Mouse (Mus musculus): ENCODE measurements around the gene Clec11a. TPM values are rescaled to one million over a fixed set of nuclear protein-coding genes. Genes with fewer than 3 reads are reported as not detected.
A peak's percentile ranks its signal among the peaks of the same experiment; 100 is the strongest.

Gene Clec11a
- total and polyA plus RNA-seq, 2 experiments = 1.3 to 2.4 TPM

DNA sequence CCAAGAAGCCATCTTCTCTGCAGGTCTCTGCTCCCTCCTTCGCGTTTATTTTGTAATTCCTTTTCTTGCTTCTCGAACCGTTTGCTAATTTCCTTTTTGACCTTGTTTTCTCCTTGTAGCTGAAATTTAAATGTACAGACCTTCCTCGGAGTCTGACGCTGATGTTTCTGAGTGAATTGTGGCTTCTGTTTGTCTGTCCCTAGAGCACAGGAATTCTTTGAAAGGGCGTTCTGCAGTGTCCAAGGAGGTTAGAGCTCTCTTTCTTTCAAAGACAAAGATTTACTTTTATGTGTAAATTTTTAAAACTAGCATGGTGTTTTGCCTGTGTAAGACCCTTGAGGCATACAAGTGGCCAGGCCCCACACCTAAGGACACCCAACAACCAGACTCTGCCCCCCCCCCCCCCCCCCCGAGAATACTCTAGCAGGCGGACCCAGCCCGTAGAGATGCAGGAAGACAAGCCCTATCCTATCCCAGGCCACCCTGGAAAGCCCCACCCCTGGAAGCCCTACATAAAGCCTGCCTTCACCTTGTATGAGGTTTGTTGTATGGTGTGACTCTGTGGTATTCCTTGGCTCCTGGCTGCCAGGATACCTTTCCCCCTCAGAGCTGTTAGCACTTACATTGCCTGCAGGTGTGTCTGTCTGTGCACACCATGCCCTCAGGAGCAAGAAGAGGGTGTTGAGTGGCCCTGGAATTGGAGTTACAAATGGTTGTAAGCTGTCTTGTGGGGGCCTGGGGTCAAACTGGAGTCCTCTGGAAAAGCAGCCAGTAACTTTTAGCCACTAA lies 30.0 kb downstream of the Clec11a start:
- Histone ChIP-seq H3K27ac (replicated peaks; ENCODE audit: insufficient read depth, low read depth, low read length) (no peak overlapping the region), H3K79me2 (ENCODE audit: control insufficient read depth, insufficient read depth, low read length) (no peaks in the 10 kb centered on the region), H3K27me3 (ENCODE audit: control insufficient read depth, insufficient read depth, low read length) (no peaks in the 10 kb centered on the region), H3K9ac (ENCODE audit: low read depth, low read length) (no peak overlapping the region), H3K4me1 (ENCODE audit: control insufficient read depth, insufficient read depth, low read length) (no peaks in the 10 kb centered on the region), H3K4me3 (ENCODE audit: insufficient read depth, low read depth, low read length) (no peak overlapping the region), H3K36me3 (ENCODE audit: control insufficient read depth, insufficient read depth, low read length) (no peaks in the 10 kb centered on the region)
- 80% methylated on average over 10 of the region's 10 CpGs for WGBS
- DNase-seq (ENCODE audit: extremely low read depth, low read depth, low spot score) = no peak
- no peak for TF ChIP-seq CTCF (IDR thresholded peaks at IDR 0.05; ENCODE audit: low read depth, low read length)
- TF ChIP-seq POLR2A (IDR thresholded peaks at IDR 0.05; ENCODE audit: extremely low read depth, insufficient read depth, low read length) = no peak

DNA sequence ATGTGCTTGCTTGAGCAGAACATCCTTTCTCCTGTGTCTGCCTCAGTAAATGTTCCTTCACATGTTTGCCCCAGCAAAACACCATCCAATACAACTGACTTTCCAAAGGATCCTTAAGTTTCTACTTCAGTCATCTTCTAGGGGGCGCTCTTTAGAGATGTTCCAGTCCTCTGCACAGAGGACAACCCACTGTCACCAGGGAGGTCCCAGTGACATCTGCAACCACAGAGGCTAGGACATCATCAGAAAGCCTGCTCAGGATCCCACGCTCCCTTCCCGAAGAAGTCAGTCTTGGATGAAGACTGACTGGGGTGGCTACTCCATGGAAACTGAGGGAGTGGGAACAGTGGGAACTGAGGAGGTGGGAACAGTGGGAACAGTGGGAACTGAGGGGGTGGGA lies 31.2 kb downstream of the Clec11a start:
- Histone ChIP-seq H3K27ac (replicated peaks; ENCODE audit: insufficient read depth, low read depth, low read length) (no peak overlapping the region), H3K4me3 (ENCODE audit: insufficient read depth, low read depth, low read length) (no peak overlapping the region), H3K9ac (ENCODE audit: low read depth, low read length) (no peak overlapping the region), H3K27me3 (ENCODE audit: control insufficient read depth, insufficient read depth, low read length) (no peaks in the 10 kb centered on the region), H3K36me3 (ENCODE audit: control insufficient read depth, insufficient read depth, low read length) (no peaks in the 10 kb centered on the region), H3K79me2 (ENCODE audit: control insufficient read depth, insufficient read depth, low read length) (no peaks in the 10 kb centered on the region), H3K4me1 (ENCODE audit: control insufficient read depth, insufficient read depth, low read length) (no peaks in the 10 kb centered on the region)
- no peak for TF ChIP-seq CTCF (IDR thresholded peaks at IDR 0.05; ENCODE audit: low read depth, low read length)
- no peak for TF ChIP-seq POLR2A (IDR thresholded peaks at IDR 0.05; ENCODE audit: extremely low read depth, insufficient read depth, low read length)
- 76% methylated on average over 3 of the region's 3 CpGs for WGBS
- no peak for DNase-seq (ENCODE audit: extremely low read depth, low read depth, low spot score)

DNA sequence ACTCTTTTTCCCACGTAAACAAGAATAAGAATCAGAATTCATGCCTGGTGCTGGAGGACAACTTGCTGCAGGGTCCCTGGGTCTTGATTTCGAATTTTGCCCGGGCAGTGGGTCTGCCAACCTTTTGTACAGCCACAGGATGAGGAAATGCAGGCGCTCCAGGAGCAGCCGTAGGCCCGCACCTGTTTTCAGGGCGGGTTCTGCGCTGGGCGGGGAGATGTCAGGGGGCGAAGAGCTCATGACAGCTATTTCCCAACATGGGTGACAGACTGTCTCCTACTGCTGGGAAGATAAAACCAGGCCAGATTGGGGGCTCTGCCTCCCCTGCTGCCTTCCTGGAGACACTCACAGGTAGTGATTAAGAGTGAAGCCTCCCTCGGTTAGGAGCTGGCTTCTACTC lies 32.6 kb downstream of the Clec11a start:
- TF ChIP-seq CTCF (IDR thresholded peaks at IDR 0.05; ENCODE audit: low read depth, low read length) (no peak), POLR2A (IDR thresholded peaks at IDR 0.05; ENCODE audit: extremely low read depth, insufficient read depth, low read length) (no peak)

DNA sequence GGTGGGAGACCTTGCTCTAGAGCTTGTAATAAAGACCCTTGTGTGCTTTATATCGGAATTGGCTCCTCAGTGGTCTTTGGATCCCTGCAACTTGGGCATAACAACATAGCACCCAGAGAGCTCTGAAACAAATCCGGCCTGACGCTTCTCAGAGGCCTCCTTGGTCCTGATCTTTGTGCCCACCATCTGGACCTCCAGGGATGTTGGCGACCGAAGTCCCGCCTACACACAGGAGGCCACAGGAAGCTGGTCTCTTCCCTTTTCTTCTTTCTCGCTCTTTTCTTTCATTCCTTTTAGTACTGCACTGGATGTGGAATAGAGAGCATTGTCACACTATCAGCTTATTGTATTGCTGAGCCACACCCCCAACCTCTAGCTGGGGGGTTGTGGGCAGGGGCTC lies 33.3 kb downstream of the Clec11a start:
- no peak overlapping the region for H3K27ac ChIP-seq (replicated peaks; ENCODE audit: insufficient read depth, low read depth, low read length)
- WGBS = 80% methylated on average over 7 of the region's 7 CpGs
- H3K4me3 ChIP-seq (ENCODE audit: insufficient read depth, low read depth, low read length) = no peak overlapping the region
- H3K9ac ChIP-seq (ENCODE audit: low read depth, low read length) = no peak overlapping the region
- H3K4me1 ChIP-seq (ENCODE audit: control insufficient read depth, insufficient read depth, low read length) = no peaks in the 10 kb centered on the region
- no peaks in the 10 kb centered on the region for H3K79me2 ChIP-seq (ENCODE audit: control insufficient read depth, insufficient read depth, low read length)
- TF ChIP-seq POLR2A (IDR thresholded peaks at IDR 0.05; ENCODE audit: extremely low read depth, insufficient read depth, low read length) (no peak), CTCF (IDR thresholded peaks at IDR 0.05; ENCODE audit: low read depth, low read length) (no peak)
- DNase-seq (ENCODE audit: extremely low read depth, low read depth, low spot score) = no peak
- H3K36me3 ChIP-seq (ENCODE audit: control insufficient read depth, insufficient read depth, low read length) = no peaks in the 10 kb centered on the region
- H3K27me3 ChIP-seq (ENCODE audit: control insufficient read depth, insufficient read depth, low read length) = no peaks in the 10 kb centered on the region

More for the DNA sequence above, 32.6 kb downstream of the Clec11a start:
- Histone ChIP-seq H3K4me1 (ENCODE audit: control insufficient read depth, insufficient read depth, low read length) (no peaks in the 10 kb centered on the region), H3K27ac (replicated peaks; ENCODE audit: insufficient read depth, low read depth, low read length) (no peak overlapping the region), H3K4me3 (ENCODE audit: insufficient read depth, low read depth, low read length) (no peak overlapping the region), H3K36me3 (ENCODE audit: control insufficient read depth, insufficient read depth, low read length) (no peaks in the 10 kb centered on the region), H3K79me2 (ENCODE audit: control insufficient read depth, insufficient read depth, low read length) (no peaks in the 10 kb centered on the region), H3K9ac (ENCODE audit: low read depth, low read length) (no peak overlapping the region), H3K27me3 (ENCODE audit: control insufficient read depth, insufficient read depth, low read length) (no peaks in the 10 kb centered on the region)
- WGBS = 49% methylated on average over 11 of the region's 11 CpGs
- no peak for DNase-seq (ENCODE audit: extremely low read depth, low read depth, low spot score)

DNA sequence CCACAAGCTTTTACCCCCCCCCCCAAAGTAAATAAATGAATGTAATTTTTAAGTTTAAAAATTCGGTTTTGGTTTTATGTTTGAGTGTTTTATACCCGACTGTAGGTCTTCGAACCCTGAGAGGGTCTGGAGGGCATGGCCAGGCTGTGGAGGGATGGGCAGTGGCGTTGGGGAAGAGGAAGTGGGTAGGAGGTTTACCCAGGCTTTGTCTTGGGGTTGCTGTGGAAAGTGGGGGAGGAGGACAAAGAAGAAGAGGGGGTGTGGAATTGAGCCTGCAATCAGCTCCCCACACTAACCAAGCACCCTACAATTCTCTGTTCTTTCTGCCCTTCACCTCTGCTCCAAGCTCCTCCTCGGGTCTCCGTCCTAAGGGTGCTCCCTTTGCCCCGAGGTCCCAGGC lies 34.2 kb downstream of the Clec11a start:
- Histone ChIP-seq H3K9ac (ENCODE audit: low read depth, low read length) (no peak overlapping the region), H3K4me3 (ENCODE audit: insufficient read depth, low read depth, low read length) (no peak overlapping the region), H3K4me1 (ENCODE audit: control insufficient read depth, insufficient read depth, low read length) (no peaks in the 10 kb centered on the region), H3K36me3 (ENCODE audit: control insufficient read depth, insufficient read depth, low read length) (no peaks in the 10 kb centered on the region), H3K27ac (replicated peaks; ENCODE audit: insufficient read depth, low read depth, low read length) (no peak overlapping the region), H3K79me2 (ENCODE audit: control insufficient read depth, insufficient read depth, low read length) (no peaks in the 10 kb centered on the region), H3K27me3 (ENCODE audit: control insufficient read depth, insufficient read depth, low read length) (no peaks in the 10 kb centered on the region)
- no peak for TF ChIP-seq POLR2A (IDR thresholded peaks at IDR 0.05; ENCODE audit: extremely low read depth, insufficient read depth, low read length)
- TF ChIP-seq CTCF (IDR thresholded peaks at IDR 0.05; ENCODE audit: low read depth, low read length) = no peak
- 92% methylated on average over 7 of the region's 7 CpGs for WGBS
- DNase-seq (ENCODE audit: extremely low read depth, low read depth, low spot score) = no peak

DNA sequence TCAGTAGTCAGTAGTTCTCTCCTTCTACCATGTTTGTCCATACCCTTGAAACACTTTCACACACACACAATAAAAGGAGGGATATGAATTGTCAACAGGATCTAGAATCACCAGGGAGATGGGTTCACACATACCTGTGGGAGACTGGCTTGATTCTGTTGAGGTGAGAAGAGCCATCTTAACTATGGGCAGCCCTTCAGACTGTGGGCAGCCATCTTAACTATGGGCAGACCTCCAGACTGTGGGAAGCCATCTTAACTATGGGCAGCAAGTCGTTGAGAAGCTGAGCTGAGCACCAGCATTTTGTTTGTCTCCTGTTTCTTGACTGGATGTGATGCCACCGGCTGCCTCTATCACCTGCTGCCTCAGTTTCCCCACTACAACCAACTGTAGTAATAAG lies 35.4 kb downstream of the Clec11a start:
- TF ChIP-seq POLR2A (IDR thresholded peaks at IDR 0.05; ENCODE audit: extremely low read depth, insufficient read depth, low read length) (no peak), CTCF (IDR thresholded peaks at IDR 0.05; ENCODE audit: low read depth, low read length) (no peak)
- H3K9ac ChIP-seq (ENCODE audit: low read depth, low read length) = no peak overlapping the region
- H3K4me3 ChIP-seq (ENCODE audit: insufficient read depth, low read depth, low read length) = no peak overlapping the region
- no peaks in the 10 kb centered on the region for H3K27me3 ChIP-seq (ENCODE audit: control insufficient read depth, insufficient read depth, low read length)
- peak; percentile 22 for DNase-seq (ENCODE audit: extremely low read depth, low read depth, low spot score)
- no peaks in the 10 kb centered on the region for H3K36me3 ChIP-seq (ENCODE audit: control insufficient read depth, insufficient read depth, low read length)
- WGBS = 72% methylated on average over 2 of the region's 2 CpGs
- no peaks in the 10 kb centered on the region for H3K79me2 ChIP-seq (ENCODE audit: control insufficient read depth, insufficient read depth, low read length)
- no peak overlapping the region for H3K27ac ChIP-seq (replicated peaks; ENCODE audit: insufficient read depth, low read depth, low read length)
- H3K4me1 ChIP-seq (ENCODE audit: control insufficient read depth, insufficient read depth, low read length) = no peaks in the 10 kb centered on the region

All from liver, adult 2 months (tissue).